2 mouse cellular contexts compared by ENCODE assay signal in the genomic region with DNA sequence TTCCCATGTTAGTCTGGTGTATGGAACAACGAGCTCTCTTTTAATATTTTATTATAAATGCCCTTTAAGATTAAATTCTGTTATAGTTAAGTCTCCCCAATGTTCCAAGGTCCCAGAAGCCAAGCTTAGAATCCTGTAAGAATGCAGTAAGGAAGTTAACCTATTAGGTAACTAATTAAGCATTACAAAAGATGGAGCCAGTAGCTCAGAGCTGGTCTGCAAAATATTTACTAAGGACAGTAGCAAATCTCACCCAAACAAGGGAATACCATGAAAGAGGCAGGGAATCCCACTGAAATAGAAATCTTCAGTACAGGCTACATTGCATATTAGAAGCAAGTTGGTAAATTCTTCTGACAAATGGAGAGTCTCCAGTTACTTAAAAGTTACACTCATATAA. TPM values are rescaled to one million over a fixed set of nuclear protein-coding genes. Genes with fewer than 3 reads are reported as not detected.
"Had no signal": no experiment of that assay in that cellular context is flagged by ENCODE, and none has a peak within 500 bp of the region (broad histone marks: within the 10 kb centered on the region; RNA-seq: fewer than 3 reads in every experiment).

No protein-coding gene starts in this region.

RNA-seq across cellular contexts. Expression of gene Tmprss2, which starts 28.1 kb away (rescaled TPM):
- polyA plus RNA-seq: hindbrain, embryonic 13.5 days; hindbrain, embryonic 14.5 days had no signal
